Mouse (Mus musculus): ENCODE results near the gene Mpzl1. TPM values are rescaled to one million over a fixed set of nuclear protein-coding genes. Genes with fewer than 3 reads are reported as not detected.

The Mpzl1 gene
- total and polyA plus RNA-seq, 2 experiments = 1.4 to 5.8 TPM

GRCm38 (mm10) chr1:165662426-165663192, 28.3 kb upstream of the Mpzl1 start:
- Histone ChIP-seq H3K79me2 (ENCODE audit: control insufficient read depth, insufficient read depth, low read length) (no peaks in the 10 kb centered on the region), H3K27ac (replicated peaks; ENCODE audit: insufficient read depth, low read depth, low read length) (no peak overlapping the region), H3K4me3 (ENCODE audit: insufficient read depth, low read depth, low read length) (no peak overlapping the region), H3K36me3 (ENCODE audit: control insufficient read depth, insufficient read depth, low read length) (no peaks in the 10 kb centered on the region), H3K9ac (ENCODE audit: low read depth, low read length) (no peak overlapping the region), H3K27me3 (ENCODE audit: control insufficient read depth, insufficient read depth, low read length) (no peaks in the 10 kb centered on the region), H3K4me1 (ENCODE audit: control insufficient read depth, insufficient read depth, low read length) (peaks cover 2% of the 10 kb centered on the region; the same call in 1 of the 2 replicates)
- no peak for DNase-seq (ENCODE audit: extremely low read depth, low read depth, low spot score)
- WGBS = 79% methylated on average over 15 of the region's 15 CpGs
- no peak for TF ChIP-seq CTCF (IDR thresholded peaks at IDR 0.05; ENCODE audit: low read depth, low read length)
- no peak for TF ChIP-seq POLR2A (IDR thresholded peaks at IDR 0.05; ENCODE audit: extremely low read depth, insufficient read depth, low read length)

DNA sequence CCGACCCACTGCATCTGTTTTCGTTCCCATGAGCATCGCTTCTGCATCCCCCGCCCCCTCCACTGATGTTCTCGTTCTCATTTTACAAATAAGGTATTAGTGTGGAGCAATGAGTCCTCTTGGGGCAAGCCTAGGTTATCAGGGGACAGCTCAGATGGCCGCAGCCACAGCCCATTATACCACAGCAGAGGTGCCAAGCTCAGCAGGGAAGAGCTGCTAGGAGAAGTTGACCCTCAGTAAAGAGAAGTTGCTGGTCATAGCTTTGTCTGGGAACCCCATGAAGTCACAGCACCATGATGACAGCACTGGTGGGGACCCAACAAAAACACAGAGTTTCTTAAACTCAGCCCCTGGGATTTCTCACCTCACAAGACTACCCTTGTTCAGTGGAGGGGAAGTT, 27.4 kb upstream of the Mpzl1 start:
- no peaks in the 10 kb centered on the region for H3K27me3 ChIP-seq (ENCODE audit: control insufficient read depth, insufficient read depth, low read length)
- DNase-seq (ENCODE audit: extremely low read depth, low read depth, low spot score) = peak; percentile 33
- WGBS = 79% methylated on average over 6 of the region's 6 CpGs
- no peak overlapping the region for H3K9ac ChIP-seq (ENCODE audit: low read depth, low read length)
- H3K27ac ChIP-seq (replicated peaks; ENCODE audit: insufficient read depth, low read depth, low read length) = no peak overlapping the region
- H3K4me1 ChIP-seq (ENCODE audit: control insufficient read depth, insufficient read depth, low read length) = peaks cover 2% of the 10 kb centered on the region; the same call in 1 of the 2 replicates
- TF ChIP-seq CTCF (IDR thresholded peaks at IDR 0.05; ENCODE audit: low read depth, low read length) (no peak), POLR2A (IDR thresholded peaks at IDR 0.05; ENCODE audit: extremely low read depth, insufficient read depth, low read length) (no peak)
- H3K79me2 ChIP-seq (ENCODE audit: control insufficient read depth, insufficient read depth, low read length) = no peaks in the 10 kb centered on the region
- H3K4me3 ChIP-seq (ENCODE audit: insufficient read depth, low read depth, low read length) = no peak overlapping the region
- H3K36me3 ChIP-seq (ENCODE audit: control insufficient read depth, insufficient read depth, low read length) = no peaks in the 10 kb centered on the region

- 59% methylated on average over 3 of the region's 3 CpGs for WGBS
- Histone ChIP-seq H3K27me3 (ENCODE audit: control insufficient read depth, insufficient read depth, low read length) (no peaks in the 10 kb centered on the region), H3K4me1 (ENCODE audit: control insufficient read depth, insufficient read depth, low read length) (peaks cover 2% of the 10 kb centered on the region; the same call in 1 of the 2 replicates), H3K79me2 (ENCODE audit: control insufficient read depth, insufficient read depth, low read length) (no peaks in the 10 kb centered on the region), H3K4me3 (ENCODE audit: insufficient read depth, low read depth, low read length) (no peak overlapping the region), H3K27ac (replicated peaks; ENCODE audit: insufficient read depth, low read depth, low read length) (no peak overlapping the region), H3K9ac (ENCODE audit: low read depth, low read length) (no peak overlapping the region), H3K36me3 (ENCODE audit: control insufficient read depth, insufficient read depth, low read length) (no peaks in the 10 kb centered on the region)
- DNase-seq (ENCODE audit: extremely low read depth, low read depth, low spot score) = no peak
- TF ChIP-seq POLR2A (IDR thresholded peaks at IDR 0.05; ENCODE audit: extremely low read depth, insufficient read depth, low read length) (no peak), CTCF (IDR thresholded peaks at IDR 0.05; ENCODE audit: low read depth, low read length) (no peak)
Measured at GRCm38 (mm10) chr1:165661191-165661590, 26.9 kb upstream of the Mpzl1 start.

DNA sequence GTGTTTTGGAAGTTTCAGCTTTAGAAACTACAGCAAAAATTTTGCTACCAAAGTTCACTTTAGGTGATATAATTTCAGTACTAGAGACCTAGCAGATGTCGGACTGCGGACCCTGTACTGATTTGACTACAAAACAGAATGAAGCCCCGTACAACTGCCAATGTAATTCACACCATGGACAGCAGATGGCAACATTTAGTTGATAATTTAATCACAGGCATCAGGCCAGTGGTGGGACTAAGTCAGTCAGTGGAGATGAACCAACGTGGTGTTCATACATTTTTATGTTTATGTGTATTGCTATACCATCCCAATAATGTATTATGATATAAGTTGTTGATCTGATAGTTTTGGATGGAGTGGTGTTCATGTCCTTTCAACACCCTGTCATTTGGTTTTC, 26.4 kb upstream of the Mpzl1 start:
- Histone ChIP-seq H3K79me2 (ENCODE audit: control insufficient read depth, insufficient read depth, low read length) (no peaks in the 10 kb centered on the region), H3K9ac (ENCODE audit: low read depth, low read length) (no peak overlapping the region), H3K27ac (replicated peaks; ENCODE audit: insufficient read depth, low read depth, low read length) (no peak overlapping the region), H3K27me3 (ENCODE audit: control insufficient read depth, insufficient read depth, low read length) (no peaks in the 10 kb centered on the region), H3K36me3 (ENCODE audit: control insufficient read depth, insufficient read depth, low read length) (no peaks in the 10 kb centered on the region), H3K4me1 (ENCODE audit: control insufficient read depth, insufficient read depth, low read length) (peaks cover 2% of the 10 kb centered on the region; the same call in 1 of the 2 replicates), H3K4me3 (ENCODE audit: insufficient read depth, low read depth, low read length) (no peak overlapping the region)
- WGBS = 24% methylated on average over 4 of the region's 4 CpGs
- DNase-seq (ENCODE audit: extremely low read depth, low read depth, low spot score) = peak; percentile 35
- TF ChIP-seq CTCF (IDR thresholded peaks at IDR 0.05; ENCODE audit: low read depth, low read length) = peak; percentile 53
- no peak for TF ChIP-seq POLR2A (IDR thresholded peaks at IDR 0.05; ENCODE audit: extremely low read depth, insufficient read depth, low read length)

- Histone ChIP-seq H3K79me2 (ENCODE audit: control insufficient read depth, insufficient read depth, low read length) (no peaks in the 10 kb centered on the region), H3K36me3 (ENCODE audit: control insufficient read depth, insufficient read depth, low read length) (no peaks in the 10 kb centered on the region), H3K9ac (ENCODE audit: low read depth, low read length) (no peak overlapping the region), H3K4me3 (ENCODE audit: insufficient read depth, low read depth, low read length) (no peak overlapping the region), H3K4me1 (ENCODE audit: control insufficient read depth, insufficient read depth, low read length) (peaks cover 4% of the 10 kb centered on the region), H3K27ac (replicated peaks; ENCODE audit: insufficient read depth, low read depth, low read length) (no peak overlapping the region), H3K27me3 (ENCODE audit: control insufficient read depth, insufficient read depth, low read length) (no peaks in the 10 kb centered on the region)
- TF ChIP-seq CTCF (IDR thresholded peaks at IDR 0.05; ENCODE audit: low read depth, low read length) (peak; percentile 80), POLR2A (IDR thresholded peaks at IDR 0.05; ENCODE audit: extremely low read depth, insufficient read depth, low read length) (no peak)
- DNase-seq (ENCODE audit: extremely low read depth, low read depth, low spot score) = peak; percentile 75
- 35% methylated on average over 5 of the region's 5 CpGs for WGBS
Measured at GRCm38 (mm10) chr1:165658602-165659001, 24.3 kb upstream of the Mpzl1 start.

DNA sequence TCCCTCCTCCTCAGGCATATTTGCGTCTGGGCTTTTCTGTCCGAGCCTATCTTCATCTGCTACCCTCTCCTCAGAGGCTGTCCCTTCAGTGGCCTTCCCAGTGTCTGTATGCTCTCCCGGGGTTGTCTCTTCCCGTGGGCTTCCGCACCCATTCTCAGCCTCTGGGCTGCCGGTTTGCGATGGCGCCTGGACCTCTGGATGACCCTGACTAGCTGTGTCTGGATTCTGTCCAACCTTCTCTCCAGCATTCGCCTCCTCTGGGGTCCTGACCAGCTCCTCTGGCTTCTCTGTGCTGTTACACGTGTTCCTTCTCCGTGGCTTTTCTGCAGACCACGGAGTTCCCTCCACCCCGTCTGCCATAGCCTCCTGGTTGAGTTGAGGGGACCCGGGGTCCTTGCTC, 21.1 kb upstream of the Mpzl1 start:
- WGBS = 73% methylated on average over 14 of the region's 14 CpGs
- Histone ChIP-seq H3K27me3 (ENCODE audit: control insufficient read depth, insufficient read depth, low read length) (no peaks in the 10 kb centered on the region), H3K4me3 (ENCODE audit: insufficient read depth, low read depth, low read length) (no peak overlapping the region), H3K4me1 (ENCODE audit: control insufficient read depth, insufficient read depth, low read length) (peaks cover 6% of the 10 kb centered on the region), H3K79me2 (ENCODE audit: control insufficient read depth, insufficient read depth, low read length) (no peaks in the 10 kb centered on the region), H3K36me3 (ENCODE audit: control insufficient read depth, insufficient read depth, low read length) (no peaks in the 10 kb centered on the region), H3K9ac (ENCODE audit: low read depth, low read length) (no peak overlapping the region), H3K27ac (replicated peaks; ENCODE audit: insufficient read depth, low read depth, low read length) (no peak overlapping the region)
- DNase-seq (ENCODE audit: extremely low read depth, low read depth, low spot score) = no peak
- no peak for TF ChIP-seq POLR2A (IDR thresholded peaks at IDR 0.05; ENCODE audit: extremely low read depth, insufficient read depth, low read length)

Measured in liver, adult 2 months (tissue).